Mouse (Mus musculus): ENCODE data around the gene Atg10. TPM values are rescaled to one million over a fixed set of nuclear protein-coding genes. Genes with fewer than 3 reads are reported as not detected.

Atg10 gene
- polyA plus RNA-seq, 1 experiment from 2014 or later, result 16.2 TPM

DNA sequence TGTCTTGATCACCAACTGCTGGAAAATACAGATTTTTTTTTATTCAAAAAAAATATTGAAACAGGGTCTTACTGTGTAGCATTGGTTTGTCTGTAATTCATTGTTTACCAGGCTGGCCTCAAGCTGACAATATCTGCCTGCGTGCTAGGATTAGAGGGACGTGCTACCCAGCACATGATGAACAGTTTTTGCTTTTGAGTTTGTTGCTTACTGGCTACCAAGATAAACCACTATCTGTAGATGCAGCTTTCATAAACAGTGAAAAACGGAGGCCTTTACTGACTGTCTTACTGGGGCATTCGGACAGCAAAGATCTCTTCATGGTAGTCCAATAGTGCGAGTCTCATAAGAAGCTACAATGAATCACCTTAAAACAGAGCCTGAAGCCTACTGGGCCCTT, 333.7 kb downstream of the Atg10 start:
- no peak overlapping the region for H3K4me3 ChIP-seq (ENCODE audit: low read depth, low read length)
- no peak for ATAC-seq (ENCODE audit: low FRiP score, low TSS enrichment)
- DNase-seq (ENCODE audit: low spot score), result no peak
- TF ChIP-seq EP300 (optimal IDR thresholded peaks at IDR 0.05), result no peak
- no peak for TF ChIP-seq CTCF (IDR thresholded peaks at IDR 0.05; ENCODE audit: low read depth)
- H3K36me3 ChIP-seq (ENCODE audit: control insufficient read depth, insufficient read depth, low read length), result no peaks in the 10 kb centered on the region
- H3K4me2 ChIP-seq (replicated peaks; ENCODE audit: low read depth), result no peak overlapping the region
- H3K9ac ChIP-seq (ENCODE audit: low read length), result no peak overlapping the region
- 83% methylated on average over 5 of the region's 5 CpGs for WGBS
- H3K27me3 ChIP-seq (ENCODE audit: control insufficient read depth, insufficient read depth, low read length), result no peaks in the 10 kb centered on the region
- H3K9me3 ChIP-seq (ENCODE audit: control insufficient read depth, low read length), result no peaks in the 10 kb centered on the region
- H3K27ac ChIP-seq (replicated peaks), result no peak overlapping the region
- peaks cover 2% of the 10 kb centered on the region; the same call in 1 of the 2 replicates for H3K4me1 ChIP-seq (replicated peaks; ENCODE audit: control insufficient read depth, insufficient read depth)

DNA sequence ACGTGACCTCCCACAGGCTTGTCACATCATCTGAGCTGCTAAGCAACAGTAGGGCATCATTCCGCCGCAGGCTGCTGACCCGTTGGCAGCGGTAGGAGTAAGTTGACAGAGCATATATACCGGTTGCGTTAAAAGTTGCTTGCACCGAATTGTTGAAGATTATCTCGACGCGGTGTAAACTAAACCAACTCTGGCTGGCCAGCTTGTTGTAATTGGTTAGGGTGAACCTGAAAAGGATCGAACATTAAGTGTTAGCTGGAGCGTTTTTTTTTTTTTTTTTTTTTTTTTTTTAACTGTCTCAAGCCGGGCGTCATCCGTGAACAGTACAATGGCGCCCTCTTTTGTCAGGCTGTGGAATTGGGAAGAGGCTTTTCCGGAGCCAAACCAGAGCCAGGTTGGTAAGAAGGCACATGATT, 337.2 kb downstream of the Atg10 start:
- H3K9ac ChIP-seq (ENCODE audit: low read length), result no peak overlapping the region

DNA sequence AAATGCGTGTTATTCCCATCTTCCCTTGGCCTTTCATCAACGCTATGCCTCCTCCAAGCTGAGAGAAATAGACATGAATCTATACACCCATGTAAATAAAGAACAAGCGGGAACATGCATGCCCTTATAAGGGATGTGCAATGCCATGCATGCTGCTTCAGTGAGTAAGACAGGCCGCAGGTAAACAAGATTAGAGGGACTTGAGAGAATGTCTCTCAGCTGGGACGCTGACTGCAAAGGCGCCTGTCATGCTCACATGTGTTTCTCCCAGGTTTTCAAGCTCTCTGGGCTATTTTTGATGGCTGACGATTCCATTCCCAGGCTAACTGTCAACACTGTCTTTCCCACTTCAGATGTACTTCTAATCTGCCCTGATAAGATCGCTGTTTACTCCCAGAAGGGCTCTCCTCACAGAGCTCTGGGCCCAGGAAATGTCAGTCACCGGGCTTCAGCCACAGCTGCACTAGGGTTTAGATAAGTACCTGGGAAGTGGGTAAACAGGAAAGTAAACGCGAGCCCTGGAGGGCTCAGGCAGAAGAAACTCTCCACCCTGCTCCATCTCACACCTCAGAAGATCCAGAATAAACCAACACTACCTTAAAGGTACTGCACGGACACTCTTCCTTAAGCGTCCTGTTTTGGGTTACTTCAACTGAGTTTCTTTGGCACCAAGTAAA, 337.8 kb downstream of the Atg10 start:
- H3K9ac ChIP-seq (ENCODE audit: low read length), result no peak overlapping the region
- DNase-seq (ENCODE audit: low spot score) (no peak), ATAC-seq (ENCODE audit: low FRiP score, low TSS enrichment) (peak; percentile 42; the same call in 1 of the 2 replicates)

More for the DNA sequence above, 337.2 kb downstream of the Atg10 start:
- no peaks in the 10 kb centered on the region for H3K27me3 ChIP-seq (ENCODE audit: control insufficient read depth, insufficient read depth, low read length)
- DNase-seq (ENCODE audit: low spot score) (peak; percentile 76), ATAC-seq (ENCODE audit: low FRiP score, low TSS enrichment) (peak; percentile 40; the same call in 1 of the 2 replicates)
- peak; percentile 82 for TF ChIP-seq CTCF (IDR thresholded peaks at IDR 0.05; ENCODE audit: low read depth)
- TF ChIP-seq EP300 (optimal IDR thresholded peaks at IDR 0.05), result no peak
- H3K4me1 ChIP-seq (replicated peaks; ENCODE audit: control insufficient read depth, insufficient read depth), result peaks cover 2% of the 10 kb centered on the region; the same call in 1 of the 2 replicates
- no peaks in the 10 kb centered on the region for H3K36me3 ChIP-seq (ENCODE audit: control insufficient read depth, insufficient read depth, low read length)
- H3K4me2 ChIP-seq (replicated peaks; ENCODE audit: low read depth), result peak overlapping the region; percentile 64
- H3K9me3 ChIP-seq (ENCODE audit: control insufficient read depth, low read length), result no peaks in the 10 kb centered on the region
- WGBS, result under 1% methylated on average over 18 of the region's 18 CpGs
- H3K27ac ChIP-seq (replicated peaks), result no peak overlapping the region
- H3K4me3 ChIP-seq (ENCODE audit: low read depth, low read length), result peak overlapping the region; percentile 36

More for the DNA sequence above, 337.8 kb downstream of the Atg10 start:
- H3K4me1 ChIP-seq (replicated peaks; ENCODE audit: control insufficient read depth, insufficient read depth), result peaks cover 2% of the 10 kb centered on the region; the same call in 1 of the 2 replicates
- H3K27me3 ChIP-seq (ENCODE audit: control insufficient read depth, insufficient read depth, low read length), result no peaks in the 10 kb centered on the region
- WGBS, result 29% methylated on average over 13 of the region's 13 CpGs
- H3K36me3 ChIP-seq (ENCODE audit: control insufficient read depth, insufficient read depth, low read length), result no peaks in the 10 kb centered on the region
- no peak overlapping the region for H3K27ac ChIP-seq (replicated peaks)
- H3K4me2 ChIP-seq (replicated peaks; ENCODE audit: low read depth), result peak overlapping the region; percentile 64
- TF ChIP-seq CTCF (IDR thresholded peaks at IDR 0.05; ENCODE audit: low read depth) (no peak), EP300 (optimal IDR thresholded peaks at IDR 0.05) (no peak)
- H3K9me3 ChIP-seq (ENCODE audit: control insufficient read depth, low read length), result no peaks in the 10 kb centered on the region
- H3K4me3 ChIP-seq (ENCODE audit: low read depth, low read length), result peak overlapping the region; percentile 36

Other genes starting within 250 kb of the Atg10 start
- 59.2 and 69.0 TPM in 2 replicates for gene Ssbp2, start 236.3 kb upstream of the Atg10 start, polyA plus RNA-seq (2015; fragmentation: Nextera tagmentation; extraction: Ambion mirVana)

Measured in stomach, postnatal 0 days (tissue).